Mouse (Mus musculus) heart, embryonic 14.5 days (tissue): ENCODE measurements around the gene Cpe. TPM values are rescaled to one million over a fixed set of nuclear protein-coding genes. Genes with fewer than 3 reads are reported as not detected.

Experiments used
- ATAC-seq: fragments of 200-750 bp; cut with Nextera tagmentation; 2 replicates; pipeline ENCODE4 v1.8.0; 2017; ENCODE audit warnings: low read depth, moderate TSS enrichment; ENCODE audit not compliant: insufficient number of reproducible peaks, insufficient read depth, low FRiP score
- H3K27ac ChIP-seq, 2 experiments: fragments of 200-500 bp in 1 of 2; fragments of 300-500 bp in 1 of 2; sonication (generic) in 1 of 2; replicated peaks in 1 of 2; 2 replicates each; pipeline ENCODE4 v1.5.1; 2012 to 2014; ENCODE audit warnings: low read depth in 2 of 2, low read length in 2 of 2, control low read depth in 1 of 2, mild to moderate bottlenecking in 1 of 2, mixed read lengths in 1 of 2; ENCODE audit not compliant: control insufficient read depth in 1 of 2, insufficient read depth in 1 of 2
- H3K27me3 ChIP-seq: fragments of 300-500 bp; sonication (generic); 2 replicates; pipeline ENCODE4 v1.6.1; 2014; ENCODE audit warnings: mild to moderate bottlenecking, low read length, control low read depth; ENCODE audit not compliant: control insufficient read depth, insufficient read depth
- H3K36me3 ChIP-seq: fragments of 300-500 bp; sonication (generic); 2 replicates; pipeline ENCODE4 v1.6.1; 2014; ENCODE audit warnings: mild to moderate bottlenecking, control low read depth, low read length, mixed read lengths; ENCODE audit not compliant: control insufficient read depth, insufficient read depth
- H3K4me1 ChIP-seq, 2 experiments: fragments of 200-500 bp in 1 of 2; fragments of 300-500 bp in 1 of 2; sonication (generic) in 1 of 2; 2 replicates each; pipeline ENCODE4 v1.6.1; 2012 to 2014; ENCODE audit warnings: low read length in 2 of 2, control low read depth in 1 of 2, mixed read lengths in 1 of 2; ENCODE audit not compliant: control insufficient read depth in 2 of 2, insufficient read depth in 2 of 2
- H3K4me2 ChIP-seq: fragments of 300-500 bp; sonication (generic); 2 replicates; pipeline ENCODE4 v1.6.1; 2014; ENCODE audit warnings: mild to moderate bottlenecking, low read length
- H3K4me3 ChIP-seq, 2 experiments: fragments of 200-500 bp in 1 of 2; fragments of 300-500 bp in 1 of 2; sonication (generic) in 1 of 2; 2 replicates each; pipeline ENCODE4 v1.5.1; 2012 to 2014; ENCODE audit warnings: low read length in 2 of 2, mild to moderate bottlenecking in 2 of 2, control low read depth in 1 of 2, low read depth in 1 of 2, moderate library complexity in 1 of 2; ENCODE audit not compliant: control insufficient read depth in 1 of 2, insufficient read depth in 1 of 2
- H3K9ac ChIP-seq: fragments of 300-500 bp; sonication (generic); 2 replicates; pipeline ENCODE4 v1.6.1; 2014; ENCODE audit warnings: mild to moderate bottlenecking, low read length
- H3K9me3 ChIP-seq: fragments of 300-500 bp; sonication (generic); 2 replicates; pipeline ENCODE4 v1.6.1; 2016; ENCODE audit warnings: low read length, control low read depth; ENCODE audit not compliant: control insufficient read depth
- WGBS: fragments of 180-500 bp; shearing (Covaris S2); extraction: QIAGEN DNeasy Blood & Tissue Kit; methylation state at CpG from one replicate; pipeline ENCODE4 v1.1.7; 2014; 5-methylcytosine and 5-hydroxymethylcytosine counted together
- polyA plus RNA-seq: library from polyadenylated mRNA; unstranded; fragments of >200 nt; fragmentation: Nextera tagmentation; extraction: Ambion mirVana; gene quantifications from 2 replicates; pipeline ENCODE4 v1.2.1, GENCODE M21; 2014

The Cpe gene
- polyA plus RNA-seq, 1 experiment from 2014 or later = 295 TPM

DNA sequence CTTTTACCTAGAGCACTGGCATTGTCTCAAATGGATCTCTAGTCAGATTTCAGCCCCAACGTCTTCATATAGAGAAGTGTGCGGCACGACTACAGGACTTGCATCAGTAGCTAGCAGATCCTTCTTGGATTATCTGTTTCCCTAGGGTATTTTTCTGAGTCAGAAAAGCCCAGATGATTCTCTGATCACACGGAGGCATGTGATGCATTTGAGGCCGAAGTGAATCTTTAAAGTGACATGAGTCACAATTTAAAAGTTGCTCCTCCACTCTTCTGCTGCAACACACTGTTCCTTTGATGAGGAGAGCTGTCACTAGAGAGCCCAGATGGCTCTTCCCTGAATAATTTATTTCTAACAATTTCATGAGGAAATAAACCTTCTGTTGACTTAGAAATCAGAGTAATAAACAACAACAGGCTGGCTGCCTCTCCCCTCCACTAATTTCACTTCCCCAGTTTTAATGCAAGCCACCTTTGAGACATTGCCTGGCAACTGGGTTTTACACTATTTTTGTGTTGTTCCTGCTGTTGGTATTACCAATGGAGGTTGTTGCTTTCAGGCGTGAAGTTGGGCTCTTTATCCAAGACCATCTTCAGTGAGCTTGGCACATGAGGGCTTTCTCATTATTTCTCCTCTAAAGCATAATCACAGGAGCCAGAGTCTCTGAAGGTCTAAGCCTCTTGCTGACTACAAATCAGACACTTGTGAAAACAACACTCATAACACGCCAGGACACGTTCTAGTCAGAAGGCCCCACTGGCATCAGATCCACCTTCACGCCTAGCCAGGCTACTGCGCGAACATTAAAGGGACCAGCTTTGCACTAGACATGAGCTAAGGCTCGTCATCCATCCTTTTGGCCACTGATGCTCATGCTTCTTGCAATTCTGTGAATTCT, 48.5 kb downstream of the Cpe start:
- Histone ChIP-seq H3K9ac (no peak overlapping the region), H3K4me2 (no peak overlapping the region), H3K27ac (no peak overlapping the region), H3K9me3 (no peaks in the 10 kb centered on the region), H3K27me3 (no peaks in the 10 kb centered on the region), H3K4me1 (peaks cover 2 to 8% of the 10 kb centered on the region in 2 experiments; a peak in 3 of 4 replicates), H3K4me3 (no peak overlapping the region), H3K36me3 (no peaks in the 10 kb centered on the region)
- WGBS = 84% methylated on average over 12 of the region's 12 CpGs
- no peak for ATAC-seq

GRCm38 (mm10) chr8:64643382-64643781, 49.5 kb downstream of the Cpe start:
- Histone ChIP-seq H3K4me3 (no peak overlapping the region), H3K27me3 (no peaks in the 10 kb centered on the region), H3K4me1 (peaks cover 2 to 8% of the 10 kb centered on the region in 2 experiments; a peak in 3 of 4 replicates), H3K9me3 (no peaks in the 10 kb centered on the region), H3K36me3 (no peaks in the 10 kb centered on the region), H3K9ac (no peak overlapping the region), H3K4me2 (no peak overlapping the region), H3K27ac (no peak overlapping the region)
- WGBS = 50% methylated on average over 4 of the region's 4 CpGs
- no peak for ATAC-seq

DNA sequence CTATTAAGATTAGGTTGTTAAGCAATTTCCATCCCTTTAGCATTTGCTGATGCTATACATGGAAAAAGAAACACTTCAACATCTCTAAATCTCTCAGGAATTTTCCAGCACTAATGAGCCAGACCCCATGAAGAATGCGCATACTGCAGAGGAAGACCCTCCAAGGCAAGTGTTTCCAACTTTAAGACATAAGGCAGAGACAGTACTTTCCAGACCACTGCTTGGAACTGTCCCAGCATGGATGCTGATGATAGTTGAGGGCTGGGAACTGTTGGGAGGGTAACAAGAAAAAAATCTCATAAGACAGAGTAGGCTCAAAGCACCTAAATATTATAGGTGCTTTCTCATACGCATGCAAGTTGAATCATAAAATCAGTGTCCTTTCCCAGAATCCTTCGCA, 50.1 kb downstream of the Cpe start:
- 85% methylated on average over 3 of the region's 3 CpGs for WGBS
- no peaks in the 10 kb centered on the region for H3K36me3 ChIP-seq
- H3K4me3 ChIP-seq = no peak overlapping the region
- no peak overlapping the region for H3K4me2 ChIP-seq
- H3K4me1 ChIP-seq = peaks cover 2 to 8% of the 10 kb centered on the region in 2 experiments; a peak in 3 of 4 replicates
- no peak for ATAC-seq
- H3K27me3 ChIP-seq = no peaks in the 10 kb centered on the region
- no peak overlapping the region for H3K9ac ChIP-seq
- no peaks in the 10 kb centered on the region for H3K9me3 ChIP-seq
- no peak overlapping the region for H3K27ac ChIP-seq

- WGBS = 69% methylated on average over 1 of the region's 1 CpGs
- Histone ChIP-seq H3K9ac (no peak overlapping the region), H3K4me1 (peaks cover 2 to 8% of the 10 kb centered on the region in 2 experiments; a peak in 3 of 4 replicates), H3K4me2 (no peak overlapping the region), H3K27ac (no peak overlapping the region), H3K9me3 (no peaks in the 10 kb centered on the region), H3K27me3 (no peaks in the 10 kb centered on the region), H3K4me3 (no peak overlapping the region), H3K36me3 (no peaks in the 10 kb centered on the region)
- ATAC-seq = no peak
These were observed 52.3 kb downstream of the Cpe start for GRCm38 (mm10) chr8:64640599-64640998.

- 88% methylated on average over 5 of the region's 5 CpGs for WGBS
- Histone ChIP-seq H3K36me3 (no peaks in the 10 kb centered on the region), H3K4me2 (no peak overlapping the region), H3K9ac (no peak overlapping the region), H3K4me1 (peaks cover 2 to 8% of the 10 kb centered on the region in 2 experiments; a peak in 3 of 4 replicates), H3K27ac (no peak overlapping the region), H3K9me3 (no peaks in the 10 kb centered on the region), H3K4me3 (no peak overlapping the region), H3K27me3 (no peaks in the 10 kb centered on the region)
- ATAC-seq = no peak
These were observed 53.2 kb downstream of the Cpe start for GRCm38 (mm10) chr8:64639676-64640075.

DNA sequence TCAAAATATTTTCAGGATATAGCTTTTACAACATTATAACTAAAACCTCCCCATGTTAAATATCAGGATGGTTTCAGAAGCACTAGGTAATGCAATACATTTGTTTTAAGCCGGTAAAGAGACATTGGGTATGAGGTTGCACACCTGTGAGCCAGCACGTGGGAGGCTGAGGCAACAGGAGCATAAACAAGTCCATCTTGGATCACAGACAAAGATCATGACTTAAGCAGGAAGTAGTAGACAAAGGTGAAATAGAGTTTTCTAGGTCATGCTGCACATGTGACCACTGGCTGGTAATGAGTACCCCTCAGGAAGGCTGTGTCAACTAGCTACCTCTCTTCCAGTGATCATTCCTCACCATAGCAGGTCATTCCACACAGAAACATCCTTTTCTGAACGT, 58.0 kb downstream of the Cpe start:
- H3K4me1 ChIP-seq = no peaks in the 10 kb centered on the region
- H3K9ac ChIP-seq = no peak overlapping the region
- no peaks in the 10 kb centered on the region for H3K36me3 ChIP-seq
- H3K9me3 ChIP-seq = no peaks in the 10 kb centered on the region
- 86% methylated on average over 3 of the region's 3 CpGs for WGBS
- no peak overlapping the region for H3K4me3 ChIP-seq
- H3K27ac ChIP-seq = no peak overlapping the region
- no peak overlapping the region for H3K4me2 ChIP-seq
- no peaks in the 10 kb centered on the region for H3K27me3 ChIP-seq
- ATAC-seq = no peak

GRCm38 (mm10) chr8:64634131-64634865, 58.6 kb downstream of the Cpe start:
- no peaks in the 10 kb centered on the region for H3K9me3 ChIP-seq
- 76% methylated on average over 8 of the region's 8 CpGs for WGBS
- no peak overlapping the region for H3K4me3 ChIP-seq
- H3K4me1 ChIP-seq = no peaks in the 10 kb centered on the region
- ATAC-seq = no peak
- no peaks in the 10 kb centered on the region for H3K36me3 ChIP-seq
- H3K27ac ChIP-seq = no peak overlapping the region
- no peaks in the 10 kb centered on the region for H3K27me3 ChIP-seq
- H3K4me2 ChIP-seq = no peak overlapping the region
- H3K9ac ChIP-seq = no peak overlapping the region
